Mouse (Mus musculus) kidney, postnatal 14 days (tissue): ENCODE results near the gene Hs6st1.

Source experiments
- DNase-seq: peaks from one replicate; pipeline ENCODE4 v3.0.0; 2022; ENCODE audit warnings: mixed read lengths

Gene Hs6st1

DNA sequence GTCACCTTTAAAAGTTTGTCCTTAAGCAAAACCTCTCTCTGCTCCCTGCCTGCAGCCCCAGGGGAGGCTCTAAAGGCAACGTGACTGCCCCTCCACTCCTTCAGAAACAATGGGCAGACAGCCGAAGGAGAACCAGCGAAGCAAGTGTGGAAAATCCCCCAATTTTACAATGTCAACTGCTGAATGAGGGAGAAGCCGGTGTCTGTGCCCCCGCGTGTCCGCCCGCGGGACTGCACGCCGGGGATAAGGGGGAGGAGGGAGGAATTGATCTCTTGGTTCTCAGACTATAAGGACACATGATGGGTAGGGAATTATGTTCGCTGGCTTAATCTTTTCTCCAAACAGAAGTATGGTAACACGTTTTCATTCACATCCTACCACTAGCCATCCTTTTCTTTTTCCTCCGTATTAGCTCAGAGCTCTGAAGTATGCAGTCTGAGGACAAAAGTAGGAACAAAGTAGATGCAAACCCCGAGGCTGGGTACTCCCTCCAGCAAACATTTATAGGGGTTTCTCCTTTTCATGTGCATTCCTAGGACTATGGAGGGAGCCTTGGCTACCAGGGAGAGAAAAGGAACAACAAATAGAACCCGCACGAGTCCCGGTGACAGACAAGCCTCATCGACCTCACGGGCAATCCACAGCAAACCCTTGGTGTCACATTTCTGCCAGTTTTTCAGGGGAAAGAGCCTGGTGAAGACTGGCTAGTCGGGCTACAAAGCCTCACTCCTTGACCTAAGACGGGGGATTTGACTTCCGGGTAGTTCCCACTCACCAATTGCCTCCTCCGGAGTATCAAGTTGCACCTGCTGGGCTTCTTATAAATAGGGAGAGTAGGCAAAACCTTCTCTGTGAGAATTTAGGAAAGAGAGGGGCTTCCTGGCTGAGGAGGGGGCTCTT is 3.1 kb upstream of the Hs6st1 start:
- peak; percentile 95 for DNase-seq

DNA sequence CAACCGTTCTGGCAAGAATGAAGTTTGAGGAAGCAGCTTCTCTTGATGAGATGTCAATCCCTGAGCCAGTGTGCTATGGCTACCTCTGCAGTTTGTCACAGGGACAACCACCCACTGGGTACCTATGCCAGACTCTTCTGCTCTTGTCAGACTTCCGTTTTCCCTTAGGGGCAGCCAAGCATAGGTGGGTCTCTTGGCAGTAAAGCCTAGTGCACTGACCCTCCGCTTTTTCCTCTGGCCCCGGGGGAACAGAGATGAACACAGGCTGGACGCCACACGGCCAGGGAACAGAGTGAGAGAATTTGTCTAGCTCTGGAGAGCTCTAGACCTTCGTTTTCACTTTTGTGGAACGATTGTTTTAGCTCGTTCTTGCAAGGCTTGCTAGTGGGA is 2.4 kb upstream of the Hs6st1 start:
- DNase-seq: no peak

DNA sequence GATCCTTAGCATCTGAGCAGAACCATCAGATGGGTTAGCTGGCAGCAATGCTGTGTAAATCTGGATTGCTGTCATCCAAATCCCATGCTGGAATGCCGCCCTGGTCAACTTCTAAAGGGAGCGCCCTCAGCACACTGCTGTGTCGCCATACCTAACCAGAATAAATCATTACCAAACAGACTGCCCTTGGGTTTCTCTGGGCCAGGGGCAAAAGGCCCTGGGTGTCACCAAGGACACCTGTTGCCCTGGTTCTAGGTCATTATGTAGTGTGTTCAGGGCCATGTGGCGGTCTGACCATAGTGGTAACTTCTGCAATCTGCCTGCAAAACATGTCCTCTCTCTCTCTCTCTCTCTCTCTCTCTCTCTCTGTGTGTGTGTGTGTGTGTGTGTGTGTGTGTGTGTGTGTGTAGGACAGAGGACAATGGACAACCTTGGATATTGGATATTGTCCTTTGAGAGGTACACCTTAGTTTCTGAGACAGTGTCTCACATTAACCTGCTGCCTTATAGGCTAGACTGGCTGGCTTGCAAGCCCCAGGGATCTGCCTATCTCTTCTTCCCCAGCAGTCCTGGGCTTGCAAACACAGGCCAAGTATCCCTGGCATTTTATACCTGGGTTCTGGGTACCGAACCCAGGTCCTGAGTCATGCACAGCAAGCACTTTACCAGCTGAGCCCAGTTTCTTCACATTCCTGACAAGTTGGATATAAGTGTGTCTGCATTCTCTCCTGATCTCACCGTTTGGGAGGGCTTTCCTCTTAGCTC is 1.8 kb upstream of the Hs6st1 start:
- no peak for DNase-seq

DNA sequence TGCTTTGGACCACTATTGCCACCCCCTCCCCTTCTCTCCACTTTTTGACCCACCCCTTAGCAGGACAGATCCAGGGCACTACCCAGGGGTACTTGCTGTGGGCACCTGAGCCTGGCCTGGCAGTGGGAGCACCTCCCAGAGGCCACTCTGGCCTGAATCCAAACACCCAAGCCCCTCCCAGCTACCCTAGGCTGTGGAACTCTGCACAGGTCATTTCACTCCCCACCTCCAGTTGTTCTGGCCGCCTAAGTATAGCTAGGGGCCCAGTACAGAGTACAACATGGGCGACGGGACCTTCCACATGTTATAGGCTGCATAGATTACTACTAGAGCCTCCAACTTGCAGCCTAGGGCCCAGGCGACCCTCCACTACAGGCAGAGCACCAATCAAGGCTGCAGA is 999 bp upstream of the Hs6st1 start:
- DNase-seq: peak; percentile 72

DNA sequence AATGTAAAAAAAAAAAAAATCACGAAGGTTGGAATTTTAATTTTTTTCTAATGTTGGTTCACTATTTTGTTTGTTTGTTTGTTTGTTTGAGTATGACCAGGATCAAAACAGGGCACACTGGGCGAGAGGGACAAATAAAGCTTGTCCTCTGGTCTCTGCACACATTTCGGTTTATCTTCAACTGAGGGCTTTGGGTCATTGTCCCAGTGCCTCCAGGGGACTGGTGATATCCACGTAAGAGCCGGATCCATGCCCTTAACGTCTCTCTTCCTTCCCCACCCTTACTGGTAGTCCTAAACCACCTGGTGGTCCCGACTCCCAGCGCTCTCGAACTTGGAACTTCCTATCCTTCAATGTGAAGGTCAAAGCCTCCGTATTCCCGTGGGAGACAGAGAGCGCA is 589 bp upstream of the Hs6st1 start:
- no peak for DNase-seq

DNA sequence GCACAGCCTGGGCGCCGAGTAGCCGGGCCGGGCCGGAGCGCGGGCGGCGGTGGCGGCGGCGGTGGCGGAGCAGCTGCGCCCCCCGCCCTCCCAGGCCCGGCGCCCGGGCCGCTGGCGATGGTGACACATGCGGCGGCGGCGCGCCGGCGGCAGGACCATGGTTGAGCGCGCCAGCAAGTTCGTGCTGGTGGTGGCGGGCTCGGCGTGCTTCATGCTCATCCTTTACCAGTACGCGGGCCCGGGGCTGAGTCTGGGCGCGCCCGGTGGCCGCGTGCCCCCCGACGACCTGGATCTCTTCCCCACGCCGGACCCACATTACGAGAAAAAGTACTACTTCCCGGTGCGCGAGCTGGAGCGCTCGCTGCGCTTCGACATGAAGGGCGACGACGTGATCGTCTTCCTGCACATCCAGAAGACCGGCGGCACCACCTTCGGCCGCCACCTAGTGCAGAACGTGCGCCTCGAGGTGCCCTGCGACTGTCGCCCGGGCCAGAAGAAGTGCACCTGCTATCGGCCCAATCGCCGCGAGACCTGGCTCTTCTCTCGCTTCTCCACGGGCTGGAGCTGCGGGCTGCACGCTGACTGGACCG is 426 bp downstream of the Hs6st1 start:
- DNase-seq: peak; percentile 57

DNA sequence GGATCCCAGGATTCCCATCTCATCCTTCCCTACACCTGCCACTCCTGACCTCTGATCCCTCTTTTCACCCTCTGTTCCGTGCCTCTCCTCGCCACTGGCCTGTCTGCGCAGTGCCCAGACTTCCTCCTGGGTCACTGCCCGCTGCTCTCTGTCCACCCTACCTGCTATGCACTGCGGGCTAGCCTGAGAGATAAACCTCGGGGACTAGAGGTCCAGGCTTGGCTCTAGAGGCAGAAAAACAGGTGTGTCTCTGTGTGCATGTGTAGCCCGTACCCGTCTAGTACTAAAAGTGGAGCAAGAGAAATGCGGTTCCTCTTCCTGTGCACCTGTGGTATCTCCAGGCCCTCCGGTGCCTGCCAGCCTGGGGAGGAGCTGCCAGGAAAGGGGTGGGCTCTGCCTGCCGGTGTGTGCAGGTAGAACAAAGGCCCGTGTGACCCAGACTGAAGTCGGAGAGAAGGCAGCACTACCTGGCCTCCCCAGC is 1.1 kb downstream of the Hs6st1 start:
- peak; percentile 64 for DNase-seq

DNA sequence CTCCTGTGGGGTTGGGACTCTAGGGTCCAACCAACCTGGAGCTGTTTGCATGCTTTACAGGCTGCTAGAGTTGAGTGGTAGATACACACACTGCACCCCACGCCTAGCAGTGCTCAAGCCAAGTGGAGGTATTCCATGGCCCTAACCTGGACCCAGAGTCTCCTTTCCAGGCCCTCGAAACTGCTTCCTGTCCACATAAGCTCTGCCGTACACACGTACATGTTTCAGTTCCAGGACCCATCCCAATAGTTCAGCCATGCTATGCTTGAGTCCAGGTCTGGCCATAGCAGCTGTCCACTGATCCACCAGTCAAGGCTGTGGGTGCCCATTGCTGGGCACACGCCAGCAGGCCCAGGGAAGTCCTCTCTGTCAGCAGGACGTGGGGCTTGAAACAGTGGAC is 2.0 kb downstream of the Hs6st1 start:
- no peak for DNase-seq

DNA sequence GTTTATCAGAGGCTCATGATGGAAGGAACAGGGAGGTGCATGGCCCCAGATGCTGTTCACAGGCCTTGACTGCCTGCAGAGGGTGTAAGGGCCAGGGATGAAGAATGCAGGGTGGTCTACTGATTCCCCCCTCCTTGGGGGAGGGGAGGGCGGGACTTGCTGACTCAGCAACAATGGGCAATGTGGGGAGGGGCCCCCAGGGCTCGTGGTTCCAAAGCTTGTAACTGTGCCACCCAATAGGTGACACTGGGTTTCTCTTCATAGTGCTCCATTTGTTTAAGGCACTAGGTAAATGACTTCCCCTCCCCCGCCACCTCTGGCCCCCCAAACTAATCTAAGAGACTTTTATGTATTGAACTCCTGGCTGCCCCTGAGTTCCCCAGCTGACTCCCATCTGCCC is 2.5 kb downstream of the Hs6st1 start:
- no peak for DNase-seq

DNA sequence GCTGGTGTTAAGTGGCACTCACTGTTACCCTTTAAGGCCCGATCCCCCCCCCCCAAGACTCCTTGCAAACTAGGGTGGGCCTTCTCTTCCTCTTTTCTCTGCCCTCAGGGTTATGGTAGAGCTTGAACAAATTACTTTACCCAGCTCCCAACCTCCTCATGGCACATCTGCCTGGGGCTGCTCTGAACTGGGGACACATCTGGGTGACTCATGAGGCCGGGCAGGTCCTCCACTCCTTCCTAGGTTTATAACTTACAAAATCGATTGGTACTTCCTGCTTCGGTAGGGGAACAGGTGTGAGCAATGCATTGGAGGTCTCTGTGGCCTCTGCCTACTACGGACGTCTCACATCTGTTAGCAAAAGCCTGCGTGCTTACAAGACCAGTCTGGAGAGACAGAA is 3.0 kb downstream of the Hs6st1 start:
- DNase-seq: no peak

DNA sequence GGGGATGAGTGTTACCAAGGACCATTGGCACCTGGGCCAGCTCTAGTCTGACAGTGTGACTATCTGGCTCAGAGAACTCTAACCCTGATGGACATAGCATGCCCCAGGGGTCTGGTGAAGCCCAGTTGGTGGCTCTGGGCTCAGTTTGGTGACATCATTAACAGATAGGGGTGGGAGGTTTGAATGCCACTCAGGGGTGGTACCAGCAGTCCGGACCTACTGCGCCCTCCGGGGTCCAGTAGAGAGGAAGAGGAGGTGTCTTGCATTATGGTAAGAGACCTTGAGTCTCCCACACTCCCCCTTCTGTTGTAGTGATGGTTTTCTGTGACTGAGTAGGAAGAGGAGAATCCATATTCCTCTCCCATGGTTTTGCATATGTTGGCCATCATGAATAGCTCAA is 3.4 kb downstream of the Hs6st1 start:
- no peak for DNase-seq

DNA sequence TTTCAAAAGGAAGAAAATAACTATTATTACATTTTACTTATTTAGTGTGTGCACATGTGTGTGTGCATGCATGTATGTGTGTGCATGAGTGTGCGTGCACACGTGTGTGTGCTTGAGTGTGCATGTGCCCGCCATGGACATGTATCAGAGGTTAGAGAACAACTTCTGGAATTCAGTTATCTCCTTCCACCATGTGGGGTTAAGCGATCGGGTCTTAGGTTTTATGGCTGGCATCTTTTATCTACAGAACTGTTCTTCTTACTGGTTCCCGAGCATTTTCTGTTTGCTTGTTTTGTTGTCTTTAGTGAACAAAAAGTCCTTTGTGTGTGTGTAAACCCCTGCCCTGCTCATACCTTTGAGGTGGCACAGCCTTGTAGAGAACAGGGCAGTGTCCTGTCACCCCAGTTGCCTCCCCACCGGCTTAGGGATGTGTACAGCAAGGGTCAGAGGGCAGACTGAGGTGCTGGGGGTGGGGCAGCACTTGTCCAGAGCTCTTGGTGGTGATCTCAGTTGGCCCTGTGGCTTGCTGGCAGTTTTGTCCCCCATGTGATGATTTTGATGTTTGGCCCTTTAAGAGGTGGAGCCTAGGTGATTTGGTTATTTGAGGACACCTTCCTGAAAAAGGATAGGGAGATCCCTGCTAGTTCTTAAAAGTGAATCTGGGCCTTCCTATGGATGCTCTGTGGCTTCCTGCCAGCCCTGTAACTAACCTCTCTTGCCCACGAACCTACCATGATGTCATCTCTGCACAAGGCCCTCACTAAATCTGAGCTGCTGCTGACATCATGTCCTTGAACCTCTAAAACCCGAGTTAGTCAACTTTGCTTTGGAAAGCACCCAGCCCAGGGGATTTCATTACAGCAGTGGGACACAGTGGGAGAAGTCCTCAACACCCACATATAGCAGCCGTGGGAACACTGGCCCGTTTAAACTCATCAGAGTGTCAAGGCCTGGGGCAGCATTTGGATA is 4.7 kb downstream of the Hs6st1 start:
- DNase-seq: no peak

DNA sequence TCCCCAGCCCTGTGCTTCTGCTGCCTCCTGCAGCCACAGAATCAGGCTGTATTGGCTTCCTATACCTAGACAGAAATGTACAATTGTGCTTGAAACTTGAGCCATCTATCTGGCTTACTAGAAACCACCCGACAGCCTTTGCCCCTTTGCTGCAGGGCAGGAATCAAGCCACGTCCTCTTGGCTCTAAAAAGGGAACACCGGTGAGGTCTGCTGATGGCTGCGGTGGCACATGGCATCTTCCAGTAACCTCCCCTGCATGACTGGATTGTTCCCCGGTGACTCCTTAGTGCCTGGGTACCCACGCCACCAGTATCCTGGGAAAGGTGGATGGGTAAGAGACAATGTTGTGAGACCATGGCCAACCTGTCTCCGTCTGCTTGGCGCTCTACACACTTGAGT is 5.4 kb downstream of the Hs6st1 start:
- no peak for DNase-seq

DNA sequence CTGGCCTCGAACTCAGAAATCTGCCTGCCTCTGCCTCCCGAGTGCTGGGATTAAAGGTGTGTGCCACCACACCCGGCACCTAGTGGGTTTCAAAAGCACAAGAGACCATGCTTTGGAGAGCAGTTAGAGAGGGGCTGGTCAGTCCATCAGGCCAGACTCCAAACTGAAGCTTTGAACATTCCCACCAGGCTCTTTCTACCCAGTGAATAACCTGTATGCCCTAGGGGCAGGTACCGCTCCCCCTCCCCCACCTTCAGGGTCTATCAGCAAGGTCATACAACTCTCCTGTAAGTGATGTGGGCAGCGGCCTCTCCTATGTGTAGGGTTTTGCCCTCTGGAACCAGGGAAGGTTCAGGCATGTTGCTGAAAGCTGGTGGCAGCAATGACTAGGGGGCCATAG is 6.0 kb downstream of the Hs6st1 start:
- no peak for DNase-seq

DNA sequence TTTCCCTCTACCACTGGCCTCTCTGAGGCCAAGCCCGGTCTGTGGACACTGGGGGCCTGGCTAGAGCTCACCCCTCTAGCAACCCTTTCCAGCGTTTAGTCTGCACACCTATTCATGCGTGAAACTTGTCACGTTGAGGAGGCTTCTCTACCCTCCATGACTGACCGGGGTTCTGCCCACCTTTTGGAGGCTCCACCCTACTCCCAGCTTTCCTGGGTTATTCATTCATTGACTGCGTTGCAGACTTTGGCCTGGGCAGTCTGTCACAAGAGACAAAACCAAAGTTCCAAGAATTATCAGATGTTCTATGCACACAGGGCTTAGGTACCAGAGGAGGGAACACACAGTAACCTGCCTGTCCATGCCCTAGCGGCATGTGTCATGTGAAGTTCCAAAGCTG is 6.8 kb downstream of the Hs6st1 start:
- DNase-seq: peak; percentile 81

DNA sequence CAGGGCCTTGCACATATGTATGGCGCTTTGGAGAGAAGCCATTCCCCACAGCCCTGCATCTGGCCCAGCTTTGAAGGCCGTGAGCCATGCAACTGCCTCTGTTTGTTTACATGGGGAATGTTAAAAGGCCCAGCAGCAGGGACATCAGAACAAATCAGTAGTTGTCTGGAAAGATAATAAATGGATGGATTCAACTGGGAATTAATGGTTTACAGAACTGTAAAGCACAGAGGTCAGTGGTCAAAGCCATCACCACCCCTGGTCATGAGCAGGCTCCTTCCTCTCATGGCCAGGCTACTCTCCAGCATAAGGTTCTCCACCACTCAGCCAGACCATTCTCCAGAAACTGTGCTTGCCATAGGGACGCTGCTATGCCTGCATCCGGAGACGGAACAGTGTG is 7.5 kb downstream of the Hs6st1 start:
- peak; percentile 49 for DNase-seq

DNA sequence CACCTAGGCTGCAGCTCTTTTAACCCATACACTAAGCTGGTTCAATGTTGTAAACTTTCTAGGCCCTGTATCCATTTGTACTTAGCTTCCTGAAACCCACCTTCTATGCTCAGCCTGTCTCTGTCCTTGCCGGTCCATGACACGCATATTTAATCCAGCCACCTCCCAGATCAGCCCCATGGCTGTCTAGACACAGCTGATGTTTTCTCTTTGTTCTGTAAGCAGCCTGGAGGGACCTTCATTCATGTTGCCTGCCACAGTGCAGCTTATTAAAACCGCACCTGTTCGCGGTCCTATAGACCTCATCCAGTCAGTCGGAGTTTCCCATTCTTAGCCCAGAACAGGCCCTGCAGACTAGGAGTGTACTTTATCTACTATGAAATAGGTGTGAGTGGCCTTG is 8.9 kb downstream of the Hs6st1 start:
- no peak for DNase-seq

DNA sequence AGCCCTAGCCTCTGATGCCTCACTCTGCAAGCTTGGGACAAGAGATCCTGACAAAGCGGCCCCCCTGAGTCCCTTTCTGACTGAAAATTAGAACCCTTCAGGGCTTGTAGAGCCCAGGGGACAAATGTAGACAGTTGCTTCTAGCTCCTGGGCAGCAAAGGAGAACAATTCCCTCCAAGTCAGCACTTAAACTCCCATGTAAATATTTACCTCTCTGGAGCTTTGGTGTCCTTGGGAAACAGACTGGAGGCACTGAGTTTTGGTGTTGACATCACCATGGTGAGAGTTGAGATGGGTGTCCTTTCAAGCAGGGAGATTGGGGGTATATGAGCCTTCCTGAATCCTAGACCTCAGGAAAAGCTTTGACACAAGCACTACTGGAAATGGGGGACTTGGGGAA is 10.1 kb downstream of the Hs6st1 start:
- DNase-seq: no peak

DNA sequence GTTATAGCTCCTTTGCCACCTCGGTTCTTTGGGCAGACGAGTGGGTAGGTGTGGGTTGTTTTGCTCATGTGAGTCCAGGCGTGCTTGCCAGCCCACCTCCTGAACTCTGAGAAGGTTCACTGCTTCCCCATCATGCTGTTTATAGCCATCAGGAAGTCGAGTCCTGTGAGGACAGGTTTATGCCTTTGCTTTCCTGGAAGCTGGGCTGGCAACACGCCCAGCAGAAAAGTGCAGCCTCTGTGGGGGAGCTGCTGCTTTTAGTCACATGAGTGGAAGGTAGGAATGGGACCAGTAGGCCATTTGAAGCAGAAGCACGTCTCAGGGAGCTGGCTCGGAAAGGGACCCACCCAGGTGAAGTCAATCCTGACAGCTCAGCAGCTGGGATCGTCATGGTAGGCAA is 11.5 kb downstream of the Hs6st1 start:
- DNase-seq: peak; percentile 94

DNA sequence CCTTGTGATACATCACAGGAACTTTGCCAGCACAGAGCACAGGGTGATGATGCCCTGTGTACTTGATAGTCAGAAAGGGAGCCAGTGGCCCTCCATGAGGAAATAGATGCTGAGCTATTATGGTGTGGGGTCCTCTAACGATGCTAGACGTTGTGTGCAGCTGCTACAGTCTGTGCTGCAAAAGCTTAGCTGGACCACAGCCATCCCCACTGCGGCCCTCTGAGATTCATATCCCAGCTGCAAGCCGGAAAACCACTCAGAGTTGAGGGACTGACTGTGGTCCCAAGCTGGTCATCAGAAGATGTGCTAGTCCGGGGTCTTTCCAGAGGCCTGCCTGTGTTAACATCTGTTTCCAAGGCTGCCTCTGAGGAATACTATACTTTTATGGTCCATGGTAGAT is 12.8 kb downstream of the Hs6st1 start:
- DNase-seq: no peak

DNA sequence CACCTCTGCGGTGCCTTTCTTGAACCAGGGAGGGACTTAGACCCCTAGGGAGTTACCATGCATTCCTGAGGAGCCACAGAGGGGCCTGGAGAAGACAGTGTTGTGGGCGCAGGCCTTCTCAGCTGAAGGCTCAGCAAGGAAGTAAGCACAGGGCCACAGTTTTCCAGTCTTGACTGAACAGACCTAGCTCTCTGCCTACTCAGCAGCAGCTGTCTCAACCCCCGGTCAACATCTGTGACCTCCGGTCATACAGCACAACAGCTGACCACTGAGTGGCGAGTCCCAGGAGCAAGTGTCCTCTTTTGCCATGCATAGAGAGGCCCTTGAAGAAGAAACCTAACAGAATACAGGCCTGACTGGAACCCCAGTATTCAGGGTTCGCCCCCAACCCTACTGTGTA is 14.0 kb downstream of the Hs6st1 start:
- peak; percentile 50 for DNase-seq

DNA sequence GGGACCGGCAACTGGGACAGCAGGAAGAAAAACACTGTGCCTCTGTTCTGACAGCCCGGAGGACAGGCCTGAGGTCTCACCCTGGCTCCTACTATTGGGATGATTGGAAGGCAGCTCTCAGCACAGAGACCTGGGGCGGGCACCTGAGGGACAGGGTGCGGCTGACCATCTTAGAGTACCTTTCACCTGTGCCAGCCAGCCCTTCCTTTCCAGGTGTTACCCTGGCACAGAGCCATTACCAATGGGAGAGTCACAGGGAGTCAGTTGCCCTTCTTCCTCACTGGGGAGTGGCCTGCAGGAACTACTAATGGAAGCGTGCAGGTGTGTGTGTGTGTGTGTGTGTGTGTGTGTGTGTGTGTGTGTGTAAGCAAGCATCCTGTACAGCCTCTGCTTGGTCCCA is 15.4 kb downstream of the Hs6st1 start:
- DNase-seq: no peak

DNA sequence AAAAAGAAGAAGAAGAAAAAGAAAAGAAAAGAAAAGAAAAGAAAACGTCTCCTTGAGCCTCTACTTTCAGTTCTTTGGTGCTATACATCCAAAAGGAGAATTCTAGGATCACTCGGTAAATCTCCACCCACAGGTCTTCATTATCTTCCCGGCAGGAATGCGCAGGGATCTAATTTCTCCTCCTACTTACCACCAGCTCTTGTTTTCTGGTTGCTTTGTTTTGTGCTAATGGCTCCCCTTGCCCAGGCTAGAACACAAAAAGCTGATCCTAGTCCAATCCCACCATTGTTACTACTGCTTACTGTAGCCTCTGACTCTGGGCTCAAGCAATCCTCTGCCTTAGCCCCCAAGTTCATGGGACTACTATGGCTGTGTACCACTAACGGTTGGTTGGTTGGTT is 16.9 kb downstream of the Hs6st1 start:
- DNase-seq: no peak
